Mouse (Mus musculus) olfactory bulb, adult 2 months (tissue): ENCODE results near the gene Ptpn11.

Experiments
- CTCF ChIP-seq: fragments of 200-500 bp; IDR thresholded peaks from 2 replicates; pipeline ENCODE4 v1.5.1; 2012; ENCODE audit warnings: low read depth, mild to moderate bottlenecking, low read length, moderate library complexity; ENCODE audit not compliant: insufficient read depth
- POLR2A ChIP-seq: fragments of 200-500 bp; IDR thresholded peaks from 2 replicates; pipeline ENCODE4 v1.6.1; 2012; ENCODE audit warnings: mild to moderate bottlenecking, low read depth, low read length, moderate library complexity; ENCODE audit not compliant: insufficient read depth

DNA sequence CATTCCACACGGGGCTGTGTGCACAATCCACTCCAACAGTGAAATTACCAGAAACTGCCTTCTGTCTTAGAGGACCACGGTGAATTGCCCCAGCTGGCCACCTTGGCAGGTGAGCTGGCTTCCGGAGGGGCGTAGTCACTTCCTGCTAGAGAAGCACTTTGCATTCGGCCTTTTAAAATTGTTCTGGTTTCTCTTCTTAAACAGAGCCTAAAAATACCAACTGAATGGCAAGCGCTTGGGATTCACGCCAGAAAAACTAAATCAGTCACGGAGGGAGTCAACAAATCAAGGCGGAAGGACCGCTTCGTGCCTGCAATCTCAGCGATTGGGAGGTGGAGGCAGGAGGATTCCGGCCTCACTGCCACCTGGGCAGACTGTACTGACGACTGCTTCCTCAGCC lies 77.0 kb downstream of the Ptpn11 start:
- TF ChIP-seq CTCF: no peak
- TF ChIP-seq POLR2A: no peak
